Mouse (Mus musculus) A20 (cell line): ENCODE data around the gene Prkaa2.

Experiments
- DNase-seq: peaks from one replicate; pipeline ENCODE4 v3.0.0-alpha.2; 2011; ENCODE audit warnings: low read depth, low spot score

Gene Prkaa2

DNA sequence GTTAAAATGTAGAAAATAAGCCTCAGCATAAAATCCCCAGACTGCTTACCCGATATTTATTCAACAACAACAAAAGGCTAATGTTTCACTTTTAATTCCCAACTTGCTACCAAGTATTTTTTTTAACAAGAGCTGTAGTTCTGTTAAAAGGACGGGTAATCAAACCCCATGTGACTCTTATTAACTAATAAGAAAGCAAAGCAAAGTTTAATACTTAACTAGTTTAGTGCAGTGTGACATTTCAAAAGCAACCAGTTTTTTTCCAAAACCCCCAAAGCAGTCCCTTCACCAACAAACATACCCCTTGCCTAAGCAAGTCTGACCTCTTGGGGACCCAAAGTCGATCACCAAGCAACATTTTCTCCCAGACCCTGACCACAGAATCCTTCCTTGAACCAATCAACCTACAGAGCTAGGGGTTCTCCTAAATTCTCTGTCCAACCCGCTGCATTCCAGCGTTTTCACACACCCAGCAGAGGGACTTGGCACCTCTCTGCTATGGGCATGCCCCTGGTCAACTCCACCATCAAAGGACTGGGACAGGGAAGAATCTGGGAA, 970 bp downstream of the Prkaa2 start:
- peak; percentile 10 for DNase-seq

DNA sequence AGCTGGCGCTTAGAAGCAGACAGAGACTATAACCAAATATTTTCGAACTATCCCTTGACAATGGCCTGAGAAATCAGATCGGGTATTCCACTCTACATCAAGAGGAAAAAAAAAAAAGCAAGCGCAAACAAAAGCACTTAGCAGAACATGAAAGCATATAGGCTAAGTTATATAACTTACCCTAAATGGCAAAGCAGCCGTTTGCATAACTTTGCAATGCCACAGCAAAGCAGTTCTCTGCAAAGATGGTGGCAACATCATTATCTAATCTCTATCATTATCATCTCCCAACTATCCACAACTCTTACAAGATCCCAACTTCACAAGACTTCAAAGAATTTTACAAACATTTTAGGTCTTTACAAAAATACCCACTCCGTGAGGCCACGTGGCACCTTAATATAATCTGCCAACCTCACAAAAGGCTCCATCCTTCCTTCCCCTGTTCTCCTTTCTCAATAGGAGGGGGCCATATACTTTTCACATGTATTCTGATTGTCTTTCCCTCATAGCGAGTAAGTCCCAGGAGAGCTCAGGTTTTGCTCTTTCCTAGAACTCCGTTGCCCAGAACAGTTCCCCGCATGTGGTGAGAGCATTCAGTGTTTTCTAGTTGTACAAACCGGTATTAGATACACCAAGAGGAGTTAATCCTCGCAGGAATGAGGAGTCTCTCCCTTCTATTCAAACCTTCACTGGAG, 1.6 kb downstream of the Prkaa2 start:
- DNase-seq, result no peak

GRCm38 (mm10) chr4:105104099-105104872, 5.4 kb downstream of the Prkaa2 start:
- DNase-seq, result no peak

- no peak for DNase-seq
Observed at GRCm38 (mm10) chr4:105101337-105101688, 8.4 kb downstream of the Prkaa2 start.

DNA sequence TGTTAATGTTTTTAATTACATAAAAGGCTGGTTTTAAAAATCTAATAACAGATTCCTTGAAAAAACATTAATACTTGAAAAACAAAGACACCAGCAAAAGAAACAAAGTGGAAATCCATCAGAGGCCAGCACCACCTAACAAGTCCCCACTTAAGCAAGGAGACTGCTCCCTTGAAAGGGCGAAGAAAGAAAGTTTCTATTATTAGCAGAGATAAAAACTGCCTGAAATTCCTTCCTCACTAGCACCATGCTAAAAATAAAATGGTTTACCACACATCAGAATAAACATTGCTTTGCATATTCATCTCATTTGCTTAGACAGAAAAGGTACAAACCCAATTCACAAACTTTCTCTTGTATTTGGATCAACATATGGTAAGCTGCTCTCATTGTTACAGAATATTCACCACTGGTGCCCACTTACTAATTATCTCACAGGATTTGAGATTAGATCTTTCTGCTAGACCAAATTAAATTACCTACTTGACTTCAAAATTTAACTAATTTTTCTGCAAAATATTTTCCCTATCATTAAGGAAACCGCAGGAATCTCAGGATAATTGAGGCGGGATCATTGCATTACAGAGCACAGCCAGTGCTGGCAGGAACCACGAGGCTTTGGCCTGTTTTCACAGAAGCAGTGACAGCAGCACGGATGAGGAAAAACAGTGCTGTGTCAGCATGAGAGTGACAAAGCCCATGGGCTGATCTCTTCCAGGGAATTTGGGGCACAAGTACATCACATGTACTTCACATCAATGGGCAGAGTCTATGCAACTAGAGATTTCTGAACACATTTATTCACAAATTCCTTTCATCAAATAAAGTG, 9.0 kb downstream of the Prkaa2 start:
- DNase-seq, result no peak

DNA sequence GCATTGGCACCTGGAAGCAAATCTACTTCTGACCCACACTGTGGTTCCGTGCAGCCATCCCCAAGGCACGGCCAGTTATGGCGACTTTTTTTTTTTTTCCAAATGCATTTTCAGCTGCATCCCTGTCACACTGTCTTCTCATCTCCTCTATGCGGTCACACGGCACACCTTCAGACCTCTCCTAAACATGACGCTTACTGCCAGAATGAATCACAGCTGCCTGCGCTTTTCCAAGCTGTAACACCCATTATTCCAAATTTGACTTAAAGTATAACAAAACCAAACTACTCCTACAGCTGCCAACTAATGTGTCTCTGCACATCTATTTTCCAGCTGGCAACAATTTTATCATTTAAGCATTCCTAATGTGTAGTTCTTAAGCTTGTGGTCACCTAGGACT, 11.0 kb downstream of the Prkaa2 start:
- DNase-seq, result no peak

DNA sequence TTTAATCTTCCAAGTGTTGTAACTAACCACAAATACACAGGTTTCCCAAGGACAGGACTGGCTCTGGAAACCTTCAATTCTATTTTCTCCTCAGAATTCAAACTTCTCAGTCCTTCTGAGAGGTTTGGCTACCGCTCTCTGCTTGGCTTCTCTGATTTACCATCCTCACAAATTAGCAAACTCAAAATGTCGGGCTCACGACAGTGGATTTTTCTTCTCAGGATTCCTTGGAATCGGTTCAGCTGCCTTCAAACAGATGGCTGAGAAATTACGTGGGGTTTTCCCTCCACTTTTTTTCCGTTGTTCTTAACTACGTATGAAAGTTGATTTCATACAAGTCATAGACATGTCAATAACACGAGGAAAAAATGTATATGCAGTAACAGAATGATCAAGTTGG, 11.5 kb downstream of the Prkaa2 start:
- DNase-seq, result no peak

DNA sequence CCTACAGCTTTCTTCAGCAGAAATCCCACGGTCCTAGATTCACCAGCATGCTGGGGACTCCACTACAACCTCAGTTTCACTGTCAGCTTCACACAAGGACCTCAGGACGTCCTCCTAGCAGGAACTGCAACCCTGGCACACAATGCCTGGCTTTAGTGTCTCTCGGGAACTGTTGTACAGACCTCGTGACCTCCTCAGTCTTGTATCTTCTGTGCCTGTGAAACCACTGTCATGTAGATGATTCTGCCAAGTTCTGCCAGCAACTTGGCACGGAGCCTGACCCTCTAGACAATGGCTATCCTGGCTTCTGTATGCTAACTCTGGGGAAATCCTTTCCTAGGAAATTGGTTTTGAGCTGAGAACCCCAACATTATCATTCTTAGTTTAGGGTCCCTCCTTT, 14.4 kb downstream of the Prkaa2 start:
- DNase-seq, result no peak

- DNase-seq, result no peak
Observed at GRCm38 (mm10) chr4:105093951-105094350, 15.7 kb downstream of the Prkaa2 start.

GRCm38 (mm10) chr4:105090417-105090816, 19.3 kb downstream of the Prkaa2 start:
- no peak for DNase-seq

GRCm38 (mm10) chr4:105089386-105089785, 20.3 kb downstream of the Prkaa2 start:
- no peak for DNase-seq

DNA sequence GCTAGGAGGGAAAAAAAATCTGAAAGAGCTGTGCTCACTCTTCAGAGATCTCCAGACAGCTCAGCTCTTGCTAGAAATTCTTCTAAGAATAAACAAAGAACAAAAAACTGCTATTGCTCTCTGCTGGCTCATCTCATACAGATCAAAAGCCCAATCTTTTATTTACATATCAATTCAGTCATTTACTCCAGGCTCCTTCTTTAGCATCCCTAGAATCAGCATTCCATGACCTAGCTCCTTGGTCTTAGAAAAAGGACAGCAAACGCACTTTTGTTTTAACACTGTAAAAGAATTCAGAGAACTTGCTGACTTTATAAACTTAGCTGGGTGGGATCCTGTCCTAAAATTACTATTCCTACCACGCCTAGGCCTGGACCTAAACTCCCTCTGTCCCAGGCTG, 21.0 kb downstream of the Prkaa2 start:
- DNase-seq, result no peak

GRCm38 (mm10) chr4:105076152-105076551, 33.5 kb downstream of the Prkaa2 start:
- no peak for DNase-seq

DNA sequence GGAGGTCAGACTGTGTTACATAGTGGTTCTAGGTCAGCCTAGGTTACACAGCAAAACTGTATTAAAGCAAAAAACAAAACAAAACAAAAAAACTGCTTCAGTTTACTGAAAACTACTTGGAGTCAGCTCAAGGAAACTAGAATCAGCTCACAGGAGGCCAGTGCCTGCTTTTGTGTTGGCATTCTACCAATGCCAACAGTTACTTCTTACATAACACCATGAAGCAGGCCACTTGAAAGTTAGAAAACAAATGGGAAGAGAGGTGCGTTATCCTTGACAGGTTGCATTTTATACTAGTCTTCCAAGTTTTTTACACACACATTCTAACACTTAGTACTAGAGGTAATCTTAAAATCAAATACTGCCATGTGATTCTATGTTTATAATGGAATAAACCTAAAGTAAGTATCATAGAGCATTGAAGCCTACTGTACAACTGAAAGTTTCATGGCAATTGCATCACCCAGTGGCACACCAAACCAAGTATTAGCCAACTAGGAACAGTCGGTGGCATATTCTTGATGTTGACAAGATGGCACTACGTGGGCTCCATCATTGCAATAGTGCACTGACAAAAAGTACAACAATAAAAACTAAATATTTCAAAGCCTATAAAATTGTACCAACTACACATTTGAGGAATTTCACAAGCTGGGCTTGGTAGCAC, 37.8 kb downstream of the Prkaa2 start:
- DNase-seq, result no peak

GRCm38 (mm10) chr4:105070982-105071381, 38.7 kb downstream of the Prkaa2 start:
- peak; percentile 75 for DNase-seq

GRCm38 (mm10) chr4:105051291-105051690, 58.4 kb downstream of the Prkaa2 start:
- no peak for DNase-seq

DNA sequence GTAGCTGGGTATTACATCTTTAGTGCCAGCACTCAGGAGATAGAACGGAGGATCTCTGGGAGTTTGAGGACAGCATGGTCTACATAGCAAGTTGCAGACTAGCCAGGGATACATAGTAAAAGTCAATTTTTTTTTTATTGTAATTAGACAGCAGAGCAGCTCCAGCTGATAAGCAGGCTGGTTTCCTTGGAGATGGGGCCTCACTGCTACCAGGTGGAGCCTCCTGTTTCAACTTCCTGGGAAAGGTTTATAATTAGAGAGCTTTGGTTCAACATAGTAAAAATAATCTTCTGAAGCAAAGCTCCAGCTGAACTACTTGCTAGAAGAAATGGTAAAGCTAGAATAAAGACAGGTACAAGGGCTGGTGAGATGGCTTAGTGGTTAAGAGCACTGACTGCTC, 59.6 kb downstream of the Prkaa2 start:
- no peak for DNase-seq

GRCm38 (mm10) chr4:105034259-105034658, 75.4 kb downstream of the Prkaa2 start:
- DNase-seq, result peak; percentile 31

DNA sequence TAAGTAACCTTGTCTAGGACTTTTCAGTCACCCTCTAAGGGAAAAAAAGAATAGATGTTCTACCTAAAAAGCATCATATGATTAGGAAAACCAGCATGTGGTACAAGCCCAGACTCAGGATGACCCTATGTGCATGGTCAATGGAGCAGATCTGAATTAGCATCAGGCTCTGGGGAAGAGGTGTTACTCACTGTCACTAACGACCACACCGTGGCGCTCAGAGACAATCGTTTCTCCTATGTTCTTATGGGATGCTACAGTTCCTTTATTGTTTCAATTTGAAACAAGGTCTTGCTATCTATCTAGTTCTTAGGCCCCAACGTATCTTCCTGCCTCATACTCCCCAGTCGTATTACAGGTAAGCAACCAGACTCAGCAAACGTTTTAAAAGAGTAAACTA, 76.5 kb downstream of the Prkaa2 start:
- DNase-seq, result peak; percentile 35

- DNase-seq, result no peak
Observed at GRCm38 (mm10) chr4:105031104-105031503, 78.6 kb downstream of the Prkaa2 start.

DNA sequence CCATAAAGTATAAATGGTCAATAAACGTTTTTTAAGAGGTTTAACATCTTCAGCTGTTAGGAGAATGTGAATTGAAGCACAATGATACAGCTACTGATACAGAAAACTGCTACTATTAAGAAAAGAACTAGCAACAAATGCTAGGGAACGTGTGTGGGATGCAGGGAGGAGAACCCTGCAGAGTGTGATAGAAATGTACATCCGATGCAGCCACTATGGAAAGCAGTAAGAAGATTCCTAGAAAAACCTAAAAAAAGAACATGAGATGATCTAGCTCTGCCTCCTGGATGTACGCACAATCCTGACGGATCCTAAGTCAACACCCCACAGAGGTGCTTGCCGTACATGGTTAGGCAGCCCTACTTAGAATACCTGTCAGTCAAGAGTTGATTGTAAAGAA, 82.4 kb downstream of the Prkaa2 start:
- DNase-seq, result no peak
